Mouse (Mus musculus) R1 (cell line): Measurements from ENCODE around the gene Cacna1s.

Experiments
- DNase-seq: peaks from one replicate; pipeline ENCODE4 v3.0.0-alpha.2; 2018; ENCODE audit warnings: low read depth, low spot score

The Cacna1s gene

DNA sequence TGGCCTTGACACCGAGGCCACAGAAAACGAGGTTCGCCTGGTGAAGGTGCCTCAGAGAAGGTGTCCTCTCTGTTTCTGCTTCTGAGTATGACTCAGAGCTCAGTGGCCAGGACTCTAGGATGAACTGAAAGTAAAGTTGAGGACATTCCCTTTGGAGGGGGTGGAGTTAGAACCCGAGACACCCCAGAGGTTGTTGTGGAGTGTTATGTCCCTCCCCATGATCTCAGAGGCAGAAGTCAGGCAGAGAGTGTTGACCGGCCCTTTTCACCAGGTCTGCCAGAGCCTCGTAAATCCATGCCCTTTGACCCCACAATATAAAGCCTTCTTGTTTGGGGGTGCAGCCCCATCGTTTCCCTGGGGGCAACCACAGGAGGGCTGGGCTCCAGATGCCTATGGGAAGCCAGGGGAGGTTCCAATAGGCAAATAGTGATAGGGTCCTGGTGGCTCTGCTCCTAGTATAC, 84.6 kb downstream of the Cacna1s start:
- no peak for DNase-seq

GRCm38 (mm10) chr1:136137575-136137974, 85.0 kb downstream of the Cacna1s start:
- no peak for DNase-seq

- no peak for DNase-seq
Measured at GRCm38 (mm10) chr1:136138191-136138830, 85.8 kb downstream of the Cacna1s start.

GRCm38 (mm10) chr1:136139990-136140640, 87.6 kb downstream of the Cacna1s start:
- peak; percentile 82 for DNase-seq

DNA sequence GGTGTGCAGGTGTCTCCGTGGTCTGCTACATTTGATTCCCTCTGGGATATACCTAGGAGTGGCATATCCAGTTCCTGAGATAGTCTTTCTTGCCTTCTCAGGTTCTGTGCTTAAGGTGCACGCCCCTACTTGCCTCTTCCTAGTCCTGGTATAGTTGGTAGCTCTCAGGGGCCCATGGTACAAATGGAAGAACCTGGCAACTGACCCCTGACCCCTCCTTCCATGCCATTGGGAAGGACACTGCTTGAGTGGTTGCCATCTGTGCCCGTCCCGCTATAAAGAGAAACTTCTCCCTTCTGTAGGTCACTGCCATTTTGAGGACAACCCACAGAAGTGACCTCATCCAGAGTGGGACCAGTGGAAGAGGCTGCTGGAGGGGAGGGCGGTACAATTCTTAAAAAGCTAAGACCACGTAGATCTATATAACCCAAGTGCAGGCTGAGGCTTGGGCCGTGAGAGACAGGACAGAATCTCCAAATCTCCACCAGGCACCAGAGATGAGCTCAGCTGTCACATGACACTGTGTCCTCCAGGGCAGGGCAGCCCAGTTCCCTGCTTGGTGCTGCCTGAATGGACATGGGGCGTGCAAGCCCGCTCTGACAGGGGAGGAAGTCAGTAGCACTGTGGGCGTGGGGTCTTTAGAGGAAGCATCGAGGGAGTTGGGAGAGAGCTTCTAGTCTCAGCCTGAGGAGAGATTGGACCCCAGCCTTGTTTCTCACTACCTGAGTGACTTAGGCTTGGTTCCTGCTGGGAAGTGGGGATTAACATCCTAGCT, 88.8 kb downstream of the Cacna1s start:
- DNase-seq = no peak

DNA sequence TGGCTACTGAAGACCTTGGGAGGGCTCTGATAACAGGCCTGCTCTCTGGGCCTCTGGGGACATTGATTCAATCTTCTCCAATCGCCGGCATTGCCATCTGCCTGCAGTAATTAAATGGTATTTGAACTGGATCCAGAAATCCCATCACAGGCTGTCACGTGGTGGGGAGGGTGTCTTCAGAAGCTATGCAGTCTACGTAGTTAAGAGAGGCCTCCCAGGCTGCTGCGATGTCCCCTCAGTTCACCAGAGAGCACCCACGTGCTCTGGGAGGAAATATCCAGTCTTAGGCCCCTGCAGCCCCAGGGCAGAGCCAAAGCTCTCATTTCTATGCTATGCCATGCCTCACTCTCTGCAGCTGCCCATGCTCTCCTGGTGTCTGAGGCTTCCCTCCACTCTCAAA, 89.8 kb downstream of the Cacna1s start:
- no peak for DNase-seq

GRCm38 (mm10) chr1:136143514-136143913, 91.0 kb downstream of the Cacna1s start:
- DNase-seq = no peak

GRCm38 (mm10) chr1:136149702-136150101, 97.2 kb downstream of the Cacna1s start:
- DNase-seq = no peak

DNA sequence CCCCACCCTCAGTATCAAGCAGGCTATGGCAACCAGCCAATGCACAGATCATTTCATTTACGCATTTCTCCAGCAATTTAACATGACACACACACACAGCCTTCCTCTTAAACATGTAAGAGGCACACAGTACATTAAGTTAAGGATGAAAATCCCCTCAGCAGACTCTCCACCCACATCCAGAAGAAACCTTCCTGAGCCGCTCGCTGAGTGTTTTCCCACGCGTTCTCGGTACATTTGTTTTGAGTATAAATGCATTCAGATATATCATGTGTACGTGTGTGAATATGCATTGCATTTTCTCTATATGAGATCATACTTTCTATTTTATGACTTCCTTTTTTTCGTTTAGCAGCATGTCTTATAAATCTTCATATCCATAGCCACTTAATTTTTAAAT, 98.8 kb downstream of the Cacna1s start:
- no peak for DNase-seq

- no peak for DNase-seq
Measured at GRCm38 (mm10) chr1:136156304-136156703, 103.8 kb downstream of the Cacna1s start.

GRCm38 (mm10) chr1:136156951-136157350, 104.4 kb downstream of the Cacna1s start:
- DNase-seq = no peak

GRCm38 (mm10) chr1:136159830-136160229, 107.3 kb downstream of the Cacna1s start:
- peak; percentile 74 for DNase-seq

DNA sequence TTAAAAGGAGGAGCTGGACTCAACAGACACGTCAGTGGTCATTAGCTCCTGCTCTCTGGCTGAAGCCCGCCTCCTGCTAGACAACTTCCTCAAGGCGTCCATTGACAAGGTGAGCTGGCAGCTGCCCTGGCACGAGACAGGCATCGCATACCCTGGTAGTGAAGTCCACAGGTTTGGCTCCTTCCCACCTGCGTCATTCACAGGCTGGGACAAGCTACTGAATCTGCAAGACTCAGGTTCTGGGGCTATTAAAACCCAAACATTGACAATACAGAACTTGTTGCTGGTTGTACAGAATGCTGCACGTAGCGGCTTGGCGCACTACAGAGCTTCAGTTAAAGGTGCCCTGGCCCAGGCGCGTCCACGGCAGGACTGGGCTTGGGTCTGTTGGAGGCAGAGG, 107.7 kb downstream of the Cacna1s start:
- DNase-seq = no peak

DNA sequence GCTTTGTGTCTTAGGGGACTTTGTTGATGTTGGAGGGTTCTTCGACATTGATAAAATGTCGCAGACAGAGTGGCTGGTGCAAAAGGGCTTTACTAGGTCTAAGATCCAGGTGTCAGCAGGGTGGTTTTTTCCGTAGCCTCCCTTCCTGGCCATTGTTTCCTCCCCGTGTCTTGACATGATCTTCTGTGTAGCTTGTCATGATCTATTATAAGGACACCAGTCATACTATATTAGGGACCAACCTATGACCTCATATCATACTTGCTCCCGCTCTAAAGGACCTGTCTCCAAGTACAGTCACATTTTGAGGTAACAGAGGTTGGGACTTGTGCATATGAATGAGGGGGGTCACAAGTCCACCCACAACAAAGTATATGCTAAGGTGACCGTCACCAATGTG, 108.4 kb downstream of the Cacna1s start:
- no peak for DNase-seq

DNA sequence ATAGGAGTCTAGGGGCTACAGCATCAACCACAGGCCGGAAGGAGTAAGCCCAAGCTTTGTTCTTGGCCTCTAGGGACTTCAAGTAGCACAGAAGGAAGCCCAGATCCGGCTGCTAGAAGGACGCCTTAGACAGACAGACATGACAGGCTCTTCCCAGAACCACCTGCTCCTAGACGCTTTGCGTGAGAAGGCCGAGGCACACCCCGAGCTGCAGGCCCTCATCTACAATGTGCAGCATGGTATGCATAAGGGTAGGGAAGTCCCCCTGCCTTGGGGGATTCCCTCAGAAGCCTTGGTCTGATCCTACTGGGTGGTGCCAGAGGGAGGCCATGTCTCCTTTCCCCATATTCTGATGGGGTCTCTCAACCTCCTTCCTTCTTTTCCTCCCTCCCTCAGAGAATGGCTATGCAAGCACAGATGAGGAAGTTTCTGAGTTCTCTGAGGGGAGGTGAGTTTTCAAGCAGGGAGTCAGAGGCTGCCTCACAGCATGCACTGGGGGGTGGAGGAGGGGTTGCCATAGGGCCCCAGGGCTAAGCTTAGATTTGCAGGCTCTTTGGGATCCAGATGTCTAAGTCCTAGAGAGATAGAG, 108.9 kb downstream of the Cacna1s start:
- no peak for DNase-seq

- DNase-seq = peak; percentile 58
Measured at GRCm38 (mm10) chr1:136165436-136165835, 112.9 kb downstream of the Cacna1s start.

DNA sequence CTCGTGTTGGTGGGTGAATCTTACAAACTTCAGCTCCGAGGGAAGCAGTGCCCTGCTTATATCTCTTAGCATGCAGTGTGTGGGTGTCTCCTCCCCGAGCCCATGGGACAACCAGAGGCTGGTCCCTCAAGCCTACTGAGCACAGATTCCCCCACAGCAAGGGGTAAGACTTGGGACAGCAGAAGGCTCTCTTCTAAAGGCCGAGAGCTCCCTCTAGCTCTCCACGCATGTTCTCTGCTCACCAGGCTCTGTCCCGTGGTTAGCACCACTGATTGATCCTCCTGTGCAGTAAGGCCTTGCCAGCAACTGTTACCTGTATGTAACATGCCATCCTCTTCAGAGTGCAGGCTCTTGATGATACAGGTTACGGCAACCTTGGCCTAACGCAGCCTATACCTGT, 115.1 kb downstream of the Cacna1s start:
- no peak for DNase-seq
